Mouse (Mus musculus) heart, embryonic 11.5 days (tissue): ENCODE data around the gene Ippk. TPM values are rescaled to one million over a fixed set of nuclear protein-coding genes. Genes with fewer than 3 reads are reported as not detected.

Experiments
- ATAC-seq: fragments of 200-750 bp; cut with Nextera tagmentation; replicated peaks from 2 replicates; pipeline ENCODE4 v1.8.0; 2017; ENCODE audit warnings: moderate library complexity; ENCODE audit not compliant: insufficient number of reproducible peaks, low FRiP score, low TSS enrichment
- H3K27ac ChIP-seq: fragments of 300-500 bp; sonication (generic); 2 replicates; pipeline ENCODE4 v1.5.1; 2014; ENCODE audit warnings: mild to moderate bottlenecking, low read depth, low read length
- H3K27me3 ChIP-seq: fragments of 300-500 bp; sonication (generic); 2 replicates; pipeline ENCODE4 v1.6.1; 2014; ENCODE audit warnings: mild to moderate bottlenecking, low read length, mixed read lengths; ENCODE audit not compliant: control insufficient read depth, insufficient read depth
- H3K36me3 ChIP-seq: fragments of 300-500 bp; sonication (generic); 2 replicates; pipeline ENCODE4 v1.6.1; 2014; ENCODE audit warnings: mild to moderate bottlenecking, low read length, moderate library complexity, mixed read lengths; ENCODE audit not compliant: control insufficient read depth, insufficient read depth
- H3K4me1 ChIP-seq: fragments of 300-500 bp; sonication (generic); 2 replicates; pipeline ENCODE4 v1.6.1; 2014; ENCODE audit warnings: low read length; ENCODE audit not compliant: control insufficient read depth, insufficient read depth
- H3K4me2 ChIP-seq: fragments of 300-500 bp; sonication (generic); 2 replicates; pipeline ENCODE4 v1.6.1; 2014; ENCODE audit warnings: mild to moderate bottlenecking, moderate library complexity
- H3K4me3 ChIP-seq: fragments of 300-500 bp; sonication (generic); 2 replicates; pipeline ENCODE4 v1.5.1; 2014; ENCODE audit warnings: low read depth, low read length
- H3K9ac ChIP-seq: fragments of 300-500 bp; sonication (generic); 2 replicates; pipeline ENCODE4 v1.6.1; 2014; ENCODE audit warnings: mild to moderate bottlenecking, low read depth, low read length, moderate library complexity
- H3K9me3 ChIP-seq: fragments of 300-500 bp; sonication (generic); replicated peaks from 2 replicates; pipeline ENCODE4 v1.6.1; 2016; ENCODE audit warnings: low read length; ENCODE audit not compliant: control insufficient read depth
- WGBS: fragments of 180-500 bp; shearing (Covaris S2); extraction: QIAGEN DNeasy Blood & Tissue Kit; methylation state at CpG from one replicate; pipeline ENCODE4 v1.1.7; 2014; ENCODE audit not compliant: insufficient replicate concordance; 5-methylcytosine and 5-hydroxymethylcytosine counted together
- polyA plus RNA-seq: library from polyadenylated mRNA; unstranded; fragments of >200 nt; fragmentation: Nextera tagmentation; extraction: Ambion mirVana; gene quantifications from 2 replicates; pipeline ENCODE4 v1.2.1, GENCODE M21; 2014

Ippk gene
- polyA plus RNA-seq = 11.1 and 11.6 TPM in 2 replicates

GRCm38 (mm10) chr13:49420754-49421605 lies at the start of gene Ippk:
Gene Ippk, plus strand, starts transcription at chr13:49421249.
- WGBS = under 1% methylated on average over 69 of the region's 69 CpGs
- Histone ChIP-seq H3K4me1 (peaks cover 13% of the 10 kb centered on the region), H3K4me2 (peak within 1 kb of the TSS; percentile 96), H3K27me3 (no peaks in the 10 kb centered on the region), H3K9ac (peak within 1 kb of the TSS; percentile 89), H3K4me3 (peak within 1 kb of the TSS; percentile 88), H3K27ac (peak within 1 kb of the TSS; percentile 85), H3K9me3 (no peaks in the 10 kb centered on the region), H3K36me3 (no peaks in the 10 kb centered on the region)
- ATAC-seq = peak; percentile 97

- Histone ChIP-seq H3K4me3 (no peak overlapping the region), H3K27me3 (no peaks in the 10 kb centered on the region), H3K9ac (peak overlapping the region; percentile 16; the same call in 1 of the 2 replicates), H3K36me3 (peaks cover 7% of the 10 kb centered on the region), H3K4me2 (0 out of 2 replicates have a peak overlapping the region, but pooled peaks have one; percentile 8), H3K4me1 (peaks cover 32% of the 10 kb centered on the region), H3K27ac (peak overlapping the region; percentile 83), H3K9me3 (no peaks in the 10 kb centered on the region)
- 23% methylated on average over 3 of the region's 3 CpGs for WGBS
- peak; percentile 82 for ATAC-seq
Observed at GRCm38 (mm10) chr13:49371428-49371899, 49.6 kb upstream of the Ippk start.

DNA sequence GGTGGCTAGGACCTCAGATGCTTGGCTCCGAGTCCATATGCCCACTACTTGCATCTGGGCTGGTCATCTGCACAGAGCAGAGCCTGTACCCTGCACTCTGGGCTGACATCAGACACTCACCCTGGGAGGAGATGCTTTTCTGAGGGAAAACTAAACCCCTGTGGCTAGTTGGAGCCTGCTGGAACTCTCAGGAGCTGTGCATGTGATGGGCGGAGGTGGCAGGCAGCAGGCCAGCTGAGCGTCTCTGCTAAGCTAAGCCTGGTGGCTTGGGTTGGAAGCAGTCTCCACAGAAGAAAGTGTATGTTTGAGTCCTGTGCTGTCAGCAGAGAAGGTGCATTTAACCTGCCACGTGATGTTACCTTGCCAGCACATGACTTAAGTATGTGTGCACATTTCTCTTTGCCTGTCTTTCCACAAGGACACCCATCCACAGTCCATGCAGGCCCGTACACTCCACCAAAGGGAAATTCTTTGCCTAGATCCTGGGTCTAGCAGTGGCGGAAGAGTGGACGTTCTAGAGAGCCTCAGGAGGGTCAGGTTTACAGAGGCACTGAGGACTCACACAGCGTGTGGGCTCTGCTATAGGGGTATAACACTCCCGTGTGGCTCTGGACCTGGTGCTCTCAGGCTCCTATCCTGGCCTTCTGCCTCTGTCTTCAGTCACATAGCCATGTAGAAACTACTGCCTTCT lies 48.5 kb upstream of the Ippk start:
- no peak for ATAC-seq
- no peak overlapping the region for H3K9ac ChIP-seq
- no peak overlapping the region for H3K4me2 ChIP-seq
- WGBS = 89% methylated on average over 9 of the region's 9 CpGs
- peak overlapping the region; percentile 83; the same call in 1 of the 2 replicates for H3K27ac ChIP-seq
- no peaks in the 10 kb centered on the region for H3K27me3 ChIP-seq
- peaks cover 7% of the 10 kb centered on the region for H3K36me3 ChIP-seq
- no peak overlapping the region for H3K4me3 ChIP-seq
- peaks cover 30% of the 10 kb centered on the region for H3K4me1 ChIP-seq
- H3K9me3 ChIP-seq = no peaks in the 10 kb centered on the region

GRCm38 (mm10) chr13:49374304-49374703 lies 46.7 kb upstream of the Ippk start:
- no peaks in the 10 kb centered on the region for H3K9me3 ChIP-seq
- peaks cover 26% of the 10 kb centered on the region for H3K4me1 ChIP-seq
- no peak overlapping the region for H3K4me3 ChIP-seq
- no peak for ATAC-seq
- H3K27me3 ChIP-seq = no peaks in the 10 kb centered on the region
- H3K36me3 ChIP-seq = peaks cover 12% of the 10 kb centered on the region
- no peak overlapping the region for H3K9ac ChIP-seq
- no peak overlapping the region for H3K27ac ChIP-seq
- no peak overlapping the region for H3K4me2 ChIP-seq
- WGBS = 73% methylated on average over 6 of the region's 6 CpGs

DNA sequence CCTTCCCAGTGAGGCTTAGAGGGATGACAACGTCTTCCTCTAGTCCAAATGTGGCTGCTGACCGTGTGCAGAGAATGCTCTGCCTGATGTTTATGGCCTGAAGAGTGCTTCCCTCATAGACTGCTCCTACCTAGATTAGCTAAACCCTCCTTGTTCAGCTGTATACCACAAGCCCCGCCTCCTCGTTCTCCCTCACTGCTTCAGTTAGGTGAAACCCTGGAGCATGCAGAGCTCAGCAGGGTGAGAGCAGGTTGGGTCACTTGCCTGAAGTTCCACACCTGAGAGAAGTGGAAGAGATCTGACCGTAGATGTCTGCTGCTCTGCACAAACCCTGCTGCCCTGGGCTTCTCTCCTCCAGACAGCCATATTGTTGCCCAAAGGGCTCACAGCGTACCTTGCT lies 46.3 kb upstream of the Ippk start:
- Histone ChIP-seq H3K4me2 (no peak overlapping the region), H3K4me3 (no peak overlapping the region), H3K9me3 (no peaks in the 10 kb centered on the region), H3K4me1 (peaks cover 22% of the 10 kb centered on the region), H3K36me3 (peaks cover 10% of the 10 kb centered on the region), H3K27ac (no peak overlapping the region), H3K27me3 (no peaks in the 10 kb centered on the region), H3K9ac (no peak overlapping the region)
- ATAC-seq = no peak
- 81% methylated on average over 6 of the region's 6 CpGs for WGBS

GRCm38 (mm10) chr13:49377608-49378007 lies 43.4 kb upstream of the Ippk start:
- WGBS = 84% methylated on average over 6 of the region's 6 CpGs
- no peak overlapping the region for H3K4me2 ChIP-seq
- H3K27ac ChIP-seq = no peak overlapping the region
- H3K4me1 ChIP-seq = peaks cover 2% of the 10 kb centered on the region; the same call in 1 of the 2 replicates
- H3K4me3 ChIP-seq = no peak overlapping the region
- ATAC-seq = no peak
- peaks cover 24% of the 10 kb centered on the region for H3K36me3 ChIP-seq
- no peaks in the 10 kb centered on the region for H3K27me3 ChIP-seq
- H3K9ac ChIP-seq = no peak overlapping the region
- H3K9me3 ChIP-seq = no peaks in the 10 kb centered on the region

GRCm38 (mm10) chr13:49379301-49379700 lies 41.7 kb upstream of the Ippk start:
- Histone ChIP-seq H3K9me3 (no peaks in the 10 kb centered on the region), H3K4me2 (no peak overlapping the region), H3K27me3 (no peaks in the 10 kb centered on the region), H3K36me3 (peaks cover 33% of the 10 kb centered on the region), H3K4me1 (no peaks in the 10 kb centered on the region), H3K27ac (no peak overlapping the region), H3K4me3 (no peak overlapping the region), H3K9ac (no peak overlapping the region)
- ATAC-seq = no peak
- WGBS = 89% methylated on average over 20 of the region's 20 CpGs

- WGBS = 13% methylated on average over 3 of the region's 3 CpGs
- Histone ChIP-seq H3K4me2 (no peak overlapping the region), H3K9me3 (no peaks in the 10 kb centered on the region), H3K4me3 (no peak overlapping the region), H3K36me3 (peaks cover 33% of the 10 kb centered on the region), H3K27ac (no peak overlapping the region), H3K27me3 (no peaks in the 10 kb centered on the region), H3K9ac (no peak overlapping the region), H3K4me1 (no peaks in the 10 kb centered on the region)
- no peak for ATAC-seq
Observed at GRCm38 (mm10) chr13:49381230-49381629, 39.8 kb upstream of the Ippk start.
